Mouse (Mus musculus) heart, adult 2 months (tissue): ENCODE data around the gene Cdc42ep5. TPM values are rescaled to one million over a fixed set of nuclear protein-coding genes. Genes with fewer than 3 reads are reported as not detected.

Experiments used
- DNase-seq, 2 experiments: peaks; one replicate each; pipeline ENCODE4 v3.0.0; 2021
- H3K27ac ChIP-seq: fragments of 200-600 bp; 2 replicates; pipeline ENCODE4 v1.8.1; 2022
- H3K27me3 ChIP-seq: fragments of 200-500 bp; 2 replicates; pipeline ENCODE4 v1.6.1; 2012; ENCODE audit warnings: mild to moderate bottlenecking, low read length, inconsistent platforms, mixed read lengths; ENCODE audit not compliant: control insufficient read depth, insufficient read depth
- H3K36me3 ChIP-seq: fragments of 200-500 bp; 2 replicates; pipeline ENCODE4 v1.6.1; 2012; ENCODE audit warnings: low read length, inconsistent platforms; ENCODE audit not compliant: control insufficient read depth, insufficient read depth
- H3K4me1 ChIP-seq: fragments of 200-500 bp; 2 replicates; pipeline ENCODE4 v1.6.1; 2011; ENCODE audit warnings: low read length; ENCODE audit not compliant: control insufficient read depth, insufficient read depth
- H3K4me3 ChIP-seq: fragments of 200-600 bp; 2 replicates; pipeline ENCODE4 v1.8.1; 2022
- H3K79me2 ChIP-seq: fragments of 200-500 bp; replicated peaks from 2 replicates; pipeline ENCODE4 v1.6.1; 2012; ENCODE audit warnings: mild to moderate bottlenecking, inconsistent platforms, low read length, moderate library complexity, mixed read lengths; ENCODE audit not compliant: control insufficient read depth, insufficient read depth
- H3K9ac ChIP-seq: fragments of 200-500 bp; 2 replicates; pipeline ENCODE4 v1.6.1; 2012; ENCODE audit warnings: low read depth, mild to moderate bottlenecking, control low read depth, inconsistent platforms, low read length, mixed read lengths
- CTCF ChIP-seq: fragments of 200-600 bp; IDR thresholded peaks from 2 replicates; pipeline ENCODE4 v1.8.1; 2022; ENCODE audit warnings: antibody characterized with exemption, mild to moderate bottlenecking, moderate library complexity
- EP300 ChIP-seq: fragments of 200-500 bp; IDR thresholded peaks from 2 replicates; pipeline ENCODE4 v1.6.1; 2011; ENCODE audit warnings: low read depth, low read length, control low read depth; ENCODE audit not compliant: insufficient read depth
- POLR2A ChIP-seq: fragments of 200-500 bp; IDR thresholded peaks from 2 replicates; pipeline ENCODE4 v1.6.1; 2011; ENCODE audit warnings: mild to moderate bottlenecking, low read depth, low read length, control low read depth; ENCODE audit not compliant: insufficient read depth
- WGBS: fragments of 180-500 bp; shearing (Covaris S2); methylation state at CpG from one replicate; pipeline ENCODE4 v1.1.7; 2018; 5-methylcytosine and 5-hydroxymethylcytosine counted together
- intact Hi-C: fragments of 180-260 bp; cut with DNase I; formaldehyde crosslinking; loops from one replicate; pipeline ENCODE4 v1.15.1; 2025
- polyA plus RNA-seq: library from polyadenylated mRNA; depleted of rRNA; stranded (reverse); fragments of >200 nt; gene quantifications from 2 replicates; pipeline ENCODE4 v1.2.3, GENCODE M21; 2012
- total RNA-seq, 2 experiments: library from RNA; stranded (reverse); gene quantifications; 2 replicates each; pipeline ENCODE4 v1.2.3; 2021

The Cdc42ep5 gene
- total and polyA plus RNA-seq, 3 experiments, result 3.1 to 10.7 (median 5.8) TPM

DNA sequence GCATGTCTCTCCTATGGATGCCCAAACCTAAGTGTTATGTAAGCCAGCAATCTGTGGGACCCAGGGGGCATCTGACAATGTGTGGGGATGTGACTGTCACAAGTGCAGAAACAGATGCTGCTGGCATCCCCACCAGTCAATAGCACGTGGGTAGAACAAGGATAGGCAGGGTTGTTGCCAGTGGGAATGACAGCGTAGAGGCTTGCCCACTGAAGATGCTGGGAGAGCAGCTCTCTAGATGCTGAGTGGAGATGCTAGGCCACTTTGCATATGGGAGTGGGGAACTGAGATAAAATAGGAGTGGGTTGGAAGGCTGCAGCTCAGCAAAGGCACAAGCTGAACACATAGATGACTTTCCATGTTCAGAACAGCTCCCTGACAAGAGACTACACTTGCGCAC lies 32.1 kb downstream of the Cdc42ep5 start:
- Histone ChIP-seq H3K9ac (no peak overlapping the region), H3K79me2 (peaks cover 2% of the 10 kb centered on the region), H3K4me3 (no peak overlapping the region), H3K27ac (no peak overlapping the region), H3K27me3 (no peaks in the 10 kb centered on the region), H3K4me1 (peaks cover 3% of the 10 kb centered on the region; the same call in 1 of the 2 replicates), H3K36me3 (no peaks in the 10 kb centered on the region)
- TF ChIP-seq CTCF (no peak), POLR2A (no peak), EP300 (no peak)
- WGBS, result 89% methylated on average over 3 of the region's 3 CpGs
- intact Hi-C loops, result loop anchor here (10.0 kb wide), 5 partner anchors 162 to 662 kb away; partner anchors contain the start of genes Mboat7, Ppp1r12c, Rpl28 and Tsen34
- DNase-seq, result no peak

DNA sequence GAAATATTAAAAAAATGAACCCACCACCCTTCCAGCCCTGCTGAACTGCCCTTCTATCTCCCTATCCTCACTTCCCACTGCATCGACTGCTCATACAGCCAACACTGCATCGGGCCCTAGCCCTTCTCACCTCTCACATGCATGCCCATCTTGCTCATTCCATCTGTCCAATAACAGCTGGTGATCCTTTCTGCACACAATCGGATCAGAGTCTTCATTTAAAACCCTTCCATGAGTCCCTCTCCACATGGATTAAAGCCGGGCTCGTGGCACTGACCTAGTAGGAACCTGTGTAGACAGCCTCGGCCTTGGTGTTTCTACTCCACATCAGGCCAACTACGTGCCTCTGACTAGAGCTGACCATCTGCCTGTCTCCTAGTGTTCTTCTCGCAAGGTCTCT lies 32.7 kb downstream of the Cdc42ep5 start:
- H3K9ac ChIP-seq, result no peak overlapping the region
- intact Hi-C loops, result loop anchor here (1.0 to 10.0 kb wide), 7 partner anchors 163 to 663 kb away; partner anchors contain the start of genes Mboat7, Ppp1r12c, Rpl28 and Tsen34
- H3K4me1 ChIP-seq, result peaks cover 3% of the 10 kb centered on the region; the same call in 1 of the 2 replicates
- TF ChIP-seq EP300, result no peak
- TF ChIP-seq POLR2A, result no peak
- TF ChIP-seq CTCF, result no peak
- no peak for DNase-seq
- no peak overlapping the region for H3K27ac ChIP-seq
- no peaks in the 10 kb centered on the region; the same call in 1 of the 2 replicates for H3K79me2 ChIP-seq
- 86% methylated on average over 8 of the region's 8 CpGs for WGBS
- H3K36me3 ChIP-seq, result no peaks in the 10 kb centered on the region
- H3K27me3 ChIP-seq, result no peaks in the 10 kb centered on the region
- H3K4me3 ChIP-seq, result no peak overlapping the region

DNA sequence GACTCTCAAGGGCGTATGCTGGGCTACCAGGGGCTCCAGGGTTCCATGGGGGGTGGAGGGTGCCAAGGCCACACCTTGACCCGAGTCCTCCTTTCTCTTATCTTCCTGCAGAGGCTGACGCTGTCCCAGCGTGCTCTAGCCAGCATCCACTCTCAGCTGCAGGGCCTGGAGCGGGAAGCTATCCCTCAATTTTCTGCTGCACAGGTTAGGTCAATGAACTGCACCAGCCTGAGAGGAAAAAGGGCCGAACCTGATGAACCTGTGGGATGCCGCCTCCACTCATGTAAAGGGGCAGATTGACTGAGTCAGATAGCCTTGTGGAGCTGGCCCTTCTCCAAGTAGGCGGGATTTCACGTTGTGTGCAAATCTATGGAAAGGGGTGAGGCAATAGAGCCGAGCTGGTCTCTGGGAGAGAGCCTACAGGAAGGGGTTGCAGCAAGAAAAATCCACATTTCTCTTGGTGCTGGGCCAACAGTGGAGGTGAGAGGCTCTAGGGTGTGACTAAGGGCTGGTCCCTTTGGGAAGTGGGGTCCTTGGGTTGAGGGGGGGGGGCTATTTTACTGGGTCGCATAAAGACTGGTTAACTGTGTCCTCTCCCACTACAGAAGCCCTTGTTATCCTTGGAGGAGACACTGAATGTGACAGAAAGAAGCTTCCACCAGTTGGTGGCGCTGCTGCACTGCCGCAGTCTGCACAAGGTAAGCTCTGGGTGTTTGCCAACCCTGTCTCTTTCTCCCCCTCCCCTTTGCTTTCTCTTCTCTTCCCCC lies 33.8 kb downstream of the Cdc42ep5 start:
- intact Hi-C loops, result loop anchor here (1.0 to 10.0 kb wide), 7 partner anchors 164 to 664 kb away; partner anchors contain the start of genes Mboat7, Ppp1r12c, Rpl28 and Tsen34
- no peak for TF ChIP-seq POLR2A
- peak; percentile 85 for TF ChIP-seq CTCF
- peak; percentile 82; the same call in 1 of the 2 replicates for TF ChIP-seq EP300
- Histone ChIP-seq H3K4me3 (no peak overlapping the region), H3K27ac (no peak overlapping the region), H3K36me3 (no peaks in the 10 kb centered on the region), H3K4me1 (peaks cover 3% of the 10 kb centered on the region; the same call in 1 of the 2 replicates), H3K27me3 (no peaks in the 10 kb centered on the region), H3K9ac (no peak overlapping the region), H3K79me2 (no peaks in the 10 kb centered on the region; the same call in 1 of the 2 replicates)
- 27% methylated on average over 13 of the region's 13 CpGs for WGBS
- peak; percentile 77 to 83 for DNase-seq

GRCm38 (mm10) chr7:4128860-4129259 lies 35.8 kb downstream of the Cdc42ep5 start:
- TF ChIP-seq EP300 (peak; percentile 56; the same call in 1 of the 2 replicates), POLR2A (no peak), CTCF (no peak)
- H3K4me3 ChIP-seq, result no peak overlapping the region
- H3K79me2 ChIP-seq, result no peaks in the 10 kb centered on the region; the same call in 1 of the 2 replicates
- no peak overlapping the region for H3K9ac ChIP-seq
- no peaks in the 10 kb centered on the region for H3K36me3 ChIP-seq
- H3K27me3 ChIP-seq, result no peaks in the 10 kb centered on the region
- DNase-seq, result peak; percentile 73 to 76
- H3K4me1 ChIP-seq, result peaks cover 3% of the 10 kb centered on the region; the same call in 1 of the 2 replicates
- intact Hi-C loops, result no loop called here
- peak overlapping the region; percentile 38 for H3K27ac ChIP-seq
- 28% methylated on average over 6 of the region's 6 CpGs for WGBS

GRCm38 (mm10) chr7:4127894-4128293 lies 36.8 kb downstream of the Cdc42ep5 start:
- 84% methylated on average over 4 of the region's 4 CpGs for WGBS
- intact Hi-C loops, result no loop called here

More at GRCm38 (mm10) chr7:4127894-4128293, 36.8 kb downstream of the Cdc42ep5 start:
- no peak for DNase-seq
- H3K27ac ChIP-seq, result no peak overlapping the region
- no peaks in the 10 kb centered on the region for H3K27me3 ChIP-seq
- H3K4me3 ChIP-seq, result no peak overlapping the region
- no peaks in the 10 kb centered on the region for H3K79me2 ChIP-seq
- peaks cover 3% of the 10 kb centered on the region; the same call in 1 of the 2 replicates for H3K4me1 ChIP-seq
- no peak for TF ChIP-seq POLR2A
- no peak for TF ChIP-seq EP300
- TF ChIP-seq CTCF, result no peak
- no peak overlapping the region for H3K9ac ChIP-seq
- no peaks in the 10 kb centered on the region for H3K36me3 ChIP-seq
